Mouse (Mus musculus) heart, embryonic 12.5 days (tissue): ENCODE measurements around the gene Zfp318. TPM values are rescaled to one million over a fixed set of nuclear protein-coding genes. Genes with fewer than 3 reads are reported as not detected.

ENCODE experiments used
- ATAC-seq: fragments of 200-750 bp; cut with Nextera tagmentation; 2 replicates; pipeline ENCODE4 v1.8.0; 2017; ENCODE audit warnings: moderate TSS enrichment, moderate library complexity; ENCODE audit not compliant: insufficient number of reproducible peaks, low FRiP score
- H3K27ac ChIP-seq: fragments of 300-500 bp; sonication (generic); 2 replicates; pipeline ENCODE4 v1.5.1; 2016; ENCODE audit warnings: mild to moderate bottlenecking, moderate library complexity; ENCODE audit not compliant: poor library complexity, severe bottlenecking
- H3K27me3 ChIP-seq: fragments of 300-500 bp; sonication (generic); replicated peaks from 2 replicates; pipeline ENCODE4 v1.6.1; 2016; ENCODE audit warnings: mild to moderate bottlenecking, moderate library complexity
- H3K36me3 ChIP-seq: fragments of 300-500 bp; sonication (generic); 2 replicates; pipeline ENCODE4 v1.6.1; 2016; ENCODE audit warnings: mild to moderate bottlenecking, moderate library complexity
- H3K4me1 ChIP-seq: fragments of 300-500 bp; sonication (generic); replicated peaks from 2 replicates; pipeline ENCODE4 v1.6.1; 2016; ENCODE audit warnings: mild to moderate bottlenecking
- H3K4me2 ChIP-seq: fragments of 300-500 bp; sonication (generic); 2 replicates; pipeline ENCODE4 v1.6.1; 2016; ENCODE audit warnings: mild to moderate bottlenecking, moderate library complexity
- H3K4me3 ChIP-seq: fragments of 300-500 bp; sonication (generic); 2 replicates; pipeline ENCODE4 v1.5.1; 2016; ENCODE audit warnings: mild to moderate bottlenecking
- H3K9ac ChIP-seq: fragments of 300-500 bp; sonication (generic); 2 replicates; pipeline ENCODE4 v1.6.1; 2016; ENCODE audit warnings: mild to moderate bottlenecking, moderate library complexity
- H3K9me3 ChIP-seq: fragments of 300-500 bp; sonication (generic); replicated peaks from 2 replicates; pipeline ENCODE4 v1.6.1; 2016; ENCODE audit warnings: mild to moderate bottlenecking, moderate library complexity
- WGBS: fragments of 180-500 bp; shearing (Covaris S2); methylation state at CpG from one replicate; pipeline ENCODE4 v1.1.7; 2016; 5-methylcytosine and 5-hydroxymethylcytosine counted together
- polyA plus RNA-seq: library from polyadenylated mRNA; unstranded; fragments of >200 nt; fragmentation: Nextera tagmentation; extraction: Ambion mirVana; gene quantifications from 2 replicates; pipeline ENCODE4 v1.2.1, GENCODE M21; 2016

Gene Zfp318
- polyA plus RNA-seq, 1 experiment from 2014 or later = 11.6 TPM

DNA sequence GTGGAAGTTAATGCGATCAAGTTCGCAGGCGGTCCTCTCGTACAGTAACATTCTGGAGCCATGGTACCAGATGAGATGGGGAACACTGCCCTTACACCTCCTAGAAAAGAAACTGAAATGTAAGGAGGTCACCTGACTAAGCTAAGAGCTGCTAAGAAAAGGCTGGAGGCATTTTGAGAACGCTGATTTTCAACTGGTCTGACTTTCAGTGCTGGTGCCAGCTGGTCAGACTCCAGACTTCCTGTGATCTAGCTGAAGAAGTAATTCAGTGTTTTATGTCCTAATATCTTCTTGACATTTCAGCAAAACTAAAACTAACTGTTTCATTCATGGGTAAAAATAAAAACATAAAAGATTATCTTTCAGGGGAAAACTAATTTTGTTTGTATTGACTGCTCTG is 35.1 kb downstream of the Zfp318 start:
- WGBS = 73% methylated on average over 5 of the region's 5 CpGs
- H3K9ac ChIP-seq = no peak overlapping the region
- H3K27ac ChIP-seq = no peak overlapping the region
- peaks cover 16% of the 10 kb centered on the region for H3K36me3 ChIP-seq
- no peak for ATAC-seq
- 0 out of 2 replicates have a peak, but pooled peaks cover 2% of the 10 kb centered on the region for H3K4me1 ChIP-seq
- no peak overlapping the region for H3K4me3 ChIP-seq
- no peaks in the 10 kb centered on the region for H3K27me3 ChIP-seq
- H3K4me2 ChIP-seq = no peak overlapping the region
- no peaks in the 10 kb centered on the region for H3K9me3 ChIP-seq

DNA sequence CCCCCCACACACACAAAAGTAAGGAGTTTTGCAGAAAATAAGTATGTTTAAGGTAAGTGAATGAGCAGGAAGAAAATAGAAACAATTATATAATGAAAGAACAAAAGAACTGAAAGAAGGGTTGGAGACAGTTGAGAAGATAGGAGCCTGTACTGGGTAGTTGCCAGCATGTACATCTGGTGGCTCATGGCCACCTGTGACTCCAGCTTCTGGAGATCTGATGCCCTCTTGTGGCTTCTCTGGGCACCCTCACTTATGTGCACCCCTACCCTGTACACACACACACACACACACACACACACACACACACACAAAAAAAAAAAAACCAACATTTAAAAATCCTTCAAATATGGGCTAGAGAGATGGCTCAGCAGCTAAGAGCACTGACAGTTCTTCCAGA is 36.2 kb downstream of the Zfp318 start:
- no peak for ATAC-seq
- Histone ChIP-seq H3K27ac (no peak overlapping the region), H3K4me1 (0 out of 2 replicates have a peak, but pooled peaks cover 2% of the 10 kb centered on the region), H3K36me3 (peaks cover 10% of the 10 kb centered on the region; the same call in 1 of the 2 replicates), H3K9ac (no peak overlapping the region), H3K27me3 (no peaks in the 10 kb centered on the region), H3K4me2 (no peak overlapping the region), H3K4me3 (no peak overlapping the region), H3K9me3 (no peaks in the 10 kb centered on the region)

DNA sequence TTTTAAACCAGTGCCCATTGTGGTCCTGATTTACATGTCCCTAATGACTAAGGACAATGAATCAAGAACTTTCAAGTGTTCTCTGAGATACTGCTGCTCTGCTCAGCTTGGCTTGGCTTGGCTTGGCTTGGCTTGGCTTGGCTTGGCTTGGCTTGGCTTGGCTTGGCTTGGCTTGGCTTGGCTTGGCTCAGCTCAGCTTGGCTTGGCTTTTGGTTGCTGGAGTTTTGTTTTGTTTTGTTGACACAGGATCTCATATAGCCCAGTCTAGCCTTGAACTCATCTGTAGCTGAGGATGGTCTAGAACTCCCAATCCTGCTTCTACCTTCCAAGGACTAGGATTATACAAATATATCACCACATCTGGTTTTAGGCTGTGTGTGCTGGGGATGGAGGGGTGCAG is 43.0 kb downstream of the Zfp318 start:
- H3K27ac ChIP-seq = no peak overlapping the region
- no peaks in the 10 kb centered on the region for H3K9me3 ChIP-seq
- no peak overlapping the region for H3K4me3 ChIP-seq
- no peak overlapping the region for H3K4me2 ChIP-seq
- H3K27me3 ChIP-seq = peaks cover 21% of the 10 kb centered on the region
- H3K9ac ChIP-seq = no peak overlapping the region
- peaks cover 10% of the 10 kb centered on the region for H3K4me1 ChIP-seq
- H3K36me3 ChIP-seq = no peaks in the 10 kb centered on the region
- ATAC-seq = no peak

DNA sequence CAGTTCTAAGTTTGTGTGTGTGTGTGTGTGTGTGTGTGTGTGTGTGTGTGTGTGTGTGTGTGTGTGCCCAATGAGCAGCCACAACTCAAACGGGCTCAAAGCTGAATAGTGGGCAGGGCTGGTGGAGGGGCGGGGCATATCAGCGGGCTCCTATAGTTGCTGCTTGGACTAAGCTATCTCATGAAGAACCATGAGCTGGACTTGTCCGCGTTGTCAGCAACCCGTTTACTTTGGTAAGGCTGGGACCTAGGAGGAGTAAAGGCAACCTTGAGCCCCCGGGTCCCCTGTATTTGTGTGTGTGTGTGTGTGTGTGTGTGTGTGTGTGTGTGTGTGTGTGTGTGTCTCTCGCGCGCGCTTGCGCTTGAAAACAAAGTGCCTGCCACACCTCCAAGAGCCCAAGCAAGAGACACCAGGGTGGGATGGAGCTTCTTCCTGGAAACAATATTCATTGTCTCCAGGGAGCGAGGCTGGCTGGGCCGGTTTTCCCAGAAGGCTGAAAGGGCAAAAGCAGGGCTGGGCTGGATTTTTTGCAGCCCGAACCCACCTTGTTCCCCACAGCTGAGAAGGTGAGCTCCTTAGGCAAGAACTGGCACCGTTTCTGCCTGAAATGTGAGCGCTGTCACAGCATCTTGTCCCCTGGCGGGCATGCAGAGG is 45.4 kb downstream of the Zfp318 start, which contains the start of gene Crip3:
Gene Crip3 (plus strand): TSS at position 166 of the 654 bp plus-strand sequence.
- H3K27ac ChIP-seq = no peak within 1 kb of the TSS
- H3K4me2 ChIP-seq = peak within 1 kb of the TSS; percentile 60
- WGBS = 11% methylated on average over 18 of the region's 18 CpGs
- H3K4me1 ChIP-seq = peaks cover 20% of the 10 kb centered on the region
- no peaks in the 10 kb centered on the region for H3K9me3 ChIP-seq
- H3K27me3 ChIP-seq = peaks cover 21% of the 10 kb centered on the region
- no peaks in the 10 kb centered on the region for H3K36me3 ChIP-seq
- H3K9ac ChIP-seq = peak within 1 kb of the TSS; percentile 53; the same call in 1 of the 2 replicates
- ATAC-seq = peak; percentile 37; the same call in 1 of the 2 replicates
- H3K4me3 ChIP-seq = peak within 1 kb of the TSS; percentile 33

- Histone ChIP-seq H3K9me3 (no peaks in the 10 kb centered on the region), H3K27ac (no peak overlapping the region), H3K36me3 (no peaks in the 10 kb centered on the region), H3K4me2 (peak overlapping the region; percentile 59), H3K4me3 (peak overlapping the region; percentile 20), H3K4me1 (peaks cover 23% of the 10 kb centered on the region), H3K27me3 (peaks cover 59% of the 10 kb centered on the region), H3K9ac (0 out of 2 replicates have a peak overlapping the region, but pooled peaks have one; percentile 46)
- 4% methylated on average over 17 of the region's 17 CpGs for WGBS
- no peak for ATAC-seq
Observed at GRCm38 (mm10) chr17:46433627-46434026, 50.1 kb downstream of the Zfp318 start.

- H3K27me3 ChIP-seq = peaks cover 51% of the 10 kb centered on the region
- no peak overlapping the region for H3K4me3 ChIP-seq
- H3K9ac ChIP-seq = no peak overlapping the region
- H3K9me3 ChIP-seq = no peaks in the 10 kb centered on the region
- peak overlapping the region; percentile 23 for H3K4me2 ChIP-seq
- no peak overlapping the region for H3K27ac ChIP-seq
- no peaks in the 10 kb centered on the region for H3K36me3 ChIP-seq
- 19% methylated on average over 23 of the region's 23 CpGs for WGBS
- 0 out of 2 replicates have a peak, but pooled peaks have one; percentile 39 for ATAC-seq
- peaks cover 10% of the 10 kb centered on the region for H3K4me1 ChIP-seq
Observed at GRCm38 (mm10) chr17:46436672-46437366, 53.3 kb downstream of the Zfp318 start.

- H3K9me3 ChIP-seq = no peaks in the 10 kb centered on the region
- H3K27ac ChIP-seq = no peak within 1 kb of the TSS
- H3K27me3 ChIP-seq = peaks cover 67% of the 10 kb centered on the region
- H3K4me2 ChIP-seq = no peak within 1 kb of the TSS
- no peak for ATAC-seq
- no peak within 1 kb of the TSS for H3K9ac ChIP-seq
- 77% methylated on average over 4 of the region's 4 CpGs for WGBS
- no peaks in the 10 kb centered on the region for H3K36me3 ChIP-seq
- peaks cover 10% of the 10 kb centered on the region for H3K4me1 ChIP-seq
- H3K4me3 ChIP-seq = no peak within 1 kb of the TSS
Observed at GRCm38 (mm10) chr17:46438298-46438873, 54.9 kb downstream of the Zfp318 start, which contains the start of gene Slc22a7. Gene Slc22a7 (minus strand): TSS chr17:46438457.

- peaks cover 75% of the 10 kb centered on the region for H3K27me3 ChIP-seq
- H3K36me3 ChIP-seq = no peaks in the 10 kb centered on the region
- ATAC-seq = no peak
- whole genome bisulfite sequencing = 92% methylated on average over 10 of the region's 10 CpGs
- H3K27ac ChIP-seq = no peak overlapping the region
- H3K4me3 ChIP-seq = no peak overlapping the region
- H3K4me1 ChIP-seq = peaks cover 6% of the 10 kb centered on the region
- H3K4me2 ChIP-seq = no peak overlapping the region
- no peak overlapping the region for H3K9ac ChIP-seq
- no peaks in the 10 kb centered on the region for H3K9me3 ChIP-seq
Observed at GRCm38 (mm10) chr17:46439176-46439575, 55.6 kb downstream of the Zfp318 start.

DNA sequence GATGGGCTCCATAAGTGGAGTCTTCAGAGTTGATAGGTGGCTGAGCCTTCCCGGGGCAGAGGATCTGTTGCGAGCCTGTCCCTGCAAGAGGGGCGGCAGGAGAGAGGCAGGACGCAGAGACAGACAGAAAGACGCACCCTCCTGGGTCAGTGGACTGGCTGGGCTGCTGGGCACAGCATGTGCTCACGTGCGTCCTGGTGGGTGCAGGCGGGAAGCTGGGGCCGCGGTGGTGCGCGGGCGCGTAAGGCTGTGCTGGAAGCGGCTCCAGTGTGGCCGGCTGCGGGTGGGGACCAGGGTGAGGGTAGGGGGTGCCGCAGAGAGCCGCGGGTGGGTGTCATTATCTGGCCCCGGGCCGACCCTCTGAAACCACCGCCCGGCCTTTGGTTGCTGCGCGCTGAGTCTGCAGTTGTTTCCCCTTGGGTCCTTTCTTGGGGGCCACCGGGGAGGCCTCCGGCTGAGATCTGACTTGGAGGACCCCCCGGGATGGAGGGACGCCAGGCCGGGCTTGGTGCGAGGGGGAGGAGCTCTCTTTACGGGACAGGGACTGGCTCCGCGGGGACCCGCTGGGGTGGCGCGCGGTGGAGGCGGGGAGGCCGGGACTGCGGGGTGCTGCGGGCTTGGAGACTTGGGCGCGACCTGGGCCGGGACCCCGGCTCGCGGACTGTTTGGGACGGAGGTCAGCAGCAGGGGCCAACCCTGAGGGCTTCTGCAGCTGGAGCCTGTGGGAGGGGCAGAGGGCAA is 61.5 kb downstream of the Zfp318 start:
- H3K4me3 ChIP-seq = peak overlapping the region; percentile 35
- no peaks in the 10 kb centered on the region for H3K36me3 ChIP-seq
- WGBS = 3% methylated on average over 40 of the region's 50 CpGs
- H3K4me2 ChIP-seq = peak overlapping the region; percentile 68
- H3K27me3 ChIP-seq = peaks cover 78% of the 10 kb centered on the region
- H3K9ac ChIP-seq = peak overlapping the region; percentile 59; the same call in 1 of the 2 replicates
- H3K4me1 ChIP-seq = peaks cover 15% of the 10 kb centered on the region
- H3K27ac ChIP-seq = no peak overlapping the region
- no peaks in the 10 kb centered on the region for H3K9me3 ChIP-seq
- ATAC-seq = peak; percentile 34; the same call in 1 of the 2 replicates

GRCm38 (mm10) chr17:46446264-46446663 is 62.7 kb downstream of the Zfp318 start:
- H3K4me1 ChIP-seq = peaks cover 15% of the 10 kb centered on the region
- no peaks in the 10 kb centered on the region for H3K36me3 ChIP-seq
- H3K27ac ChIP-seq = no peak overlapping the region
- H3K27me3 ChIP-seq = peaks cover 76% of the 10 kb centered on the region
- no peak for ATAC-seq
- H3K4me2 ChIP-seq = no peak overlapping the region
- WGBS = 86% methylated on average over 16 of the region's 16 CpGs
- no peak overlapping the region for H3K4me3 ChIP-seq
- H3K9me3 ChIP-seq = no peaks in the 10 kb centered on the region
- H3K9ac ChIP-seq = no peak overlapping the region
